Mouse (Mus musculus): ENCODE measurements around the gene Ankrd44. TPM values are rescaled to one million over a fixed set of nuclear protein-coding genes. Genes with fewer than 3 reads are reported as not detected.

Ankrd44 gene
- polyA plus RNA-seq, 1 experiment from 2014 or later: 11.4 TPM

DNA sequence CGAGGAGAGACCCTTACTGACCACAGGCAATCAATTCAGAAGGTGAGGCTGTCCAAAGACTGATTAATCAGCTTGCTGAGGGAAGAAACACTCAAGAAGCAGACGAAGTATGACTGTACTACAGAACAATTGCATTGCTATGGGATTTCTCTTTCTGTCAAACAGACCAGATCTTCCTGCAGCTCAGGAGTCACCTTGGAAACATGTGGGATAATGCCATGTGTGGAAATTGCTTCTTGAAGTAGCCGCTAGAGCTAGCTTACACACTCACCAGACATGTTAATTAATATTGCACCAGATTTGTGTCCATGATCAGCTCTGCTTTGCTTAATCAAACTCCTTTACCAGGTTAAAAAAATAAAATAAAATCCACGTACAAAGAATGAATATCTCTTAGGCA, 137.8 kb downstream of the Ankrd44 start:
- H3K9me3 ChIP-seq (replicated peaks; ENCODE audit: control insufficient read depth, low read length): no peaks in the 10 kb centered on the region
- H3K9ac ChIP-seq (ENCODE audit: low read length): no peak overlapping the region
- H3K27ac ChIP-seq (ENCODE audit: low read length): no peak overlapping the region
- no peak for ATAC-seq (replicated peaks; ENCODE audit: extremely low read depth, insufficient read depth, low FRiP score)
- H3K36me3 ChIP-seq (ENCODE audit: control insufficient read depth, insufficient read depth): no peaks in the 10 kb centered on the region
- no peaks in the 10 kb centered on the region for H3K27me3 ChIP-seq (ENCODE audit: control insufficient read depth, insufficient read depth, low read length)
- 58% methylated on average over 4 of the region's 4 CpGs for WGBS
- no peak overlapping the region for H3K4me3 ChIP-seq (ENCODE audit: low read length)
- H3K4me1 ChIP-seq (ENCODE audit: control insufficient read depth, insufficient read depth, low read length): peaks cover 8% of the 10 kb centered on the region
- H3K4me2 ChIP-seq (ENCODE audit: low read depth, low read length): no peak overlapping the region

DNA sequence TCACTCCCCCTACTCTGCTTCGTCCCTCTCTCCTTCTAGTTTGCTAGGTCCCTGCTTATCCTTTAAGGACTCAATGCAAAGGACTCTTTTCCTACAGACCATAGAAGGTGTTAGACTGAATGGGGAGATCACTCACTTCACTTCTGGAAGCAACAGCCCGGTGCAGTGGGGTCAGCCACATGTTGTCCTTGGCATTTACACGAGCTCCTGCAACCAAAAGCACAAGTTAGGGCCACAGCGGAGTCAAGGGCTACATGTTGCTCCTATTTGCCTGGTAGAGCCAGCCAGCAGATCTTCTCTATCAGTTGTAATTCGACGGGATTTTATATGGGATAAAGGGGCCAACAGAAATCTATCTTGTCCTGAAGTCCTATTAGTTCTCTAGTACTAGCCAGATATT, 148.0 kb downstream of the Ankrd44 start:
- Histone ChIP-seq H3K27ac (ENCODE audit: low read length) (no peak overlapping the region), H3K4me1 (ENCODE audit: control insufficient read depth, insufficient read depth, low read length) (0 out of 2 replicates have a peak, but pooled peaks cover 3% of the 10 kb centered on the region), H3K9me3 (replicated peaks; ENCODE audit: control insufficient read depth, low read length) (no peaks in the 10 kb centered on the region), H3K4me3 (ENCODE audit: low read length) (no peak overlapping the region), H3K27me3 (ENCODE audit: control insufficient read depth, insufficient read depth, low read length) (no peaks in the 10 kb centered on the region), H3K36me3 (ENCODE audit: control insufficient read depth, insufficient read depth) (no peaks in the 10 kb centered on the region), H3K9ac (ENCODE audit: low read length) (no peak overlapping the region), H3K4me2 (ENCODE audit: low read depth, low read length) (no peak overlapping the region)
- 92% methylated on average over 6 of the region's 6 CpGs for whole genome bisulfite sequencing
- no peak for ATAC-seq (replicated peaks; ENCODE audit: extremely low read depth, insufficient read depth, low FRiP score)

GRCm38 (mm10) chr1:54777104-54777503, 149.1 kb downstream of the Ankrd44 start:
- WGBS: 32% methylated on average over 6 of the region's 6 CpGs
- no peaks in the 10 kb centered on the region for H3K36me3 ChIP-seq (ENCODE audit: control insufficient read depth, insufficient read depth)
- peak; percentile 69; the same call in 1 of the 2 replicates for ATAC-seq (replicated peaks; ENCODE audit: extremely low read depth, insufficient read depth, low FRiP score)

DNA sequence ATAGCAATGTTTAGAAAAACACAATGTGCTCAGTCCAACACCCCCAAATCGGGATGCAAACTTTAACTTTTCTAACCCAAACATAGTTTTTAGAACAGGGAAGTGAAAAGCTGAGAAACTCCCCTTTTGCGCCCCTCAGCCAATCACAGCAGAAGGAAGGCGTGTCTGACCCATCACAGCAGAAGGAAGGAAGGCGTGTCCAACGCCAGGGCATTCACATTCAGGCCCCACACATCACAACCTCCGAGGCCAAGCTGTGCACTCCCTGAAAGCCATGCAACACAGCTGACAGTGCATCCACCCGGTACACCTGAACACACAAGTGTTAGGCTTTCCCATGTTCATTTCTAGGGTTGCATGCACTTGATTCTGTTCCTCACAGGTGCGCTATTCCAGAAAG, 150.1 kb downstream of the Ankrd44 start:
- Histone ChIP-seq H3K9me3 (replicated peaks; ENCODE audit: control insufficient read depth, low read length) (no peaks in the 10 kb centered on the region), H3K9ac (ENCODE audit: low read length) (no peak overlapping the region), H3K27me3 (ENCODE audit: control insufficient read depth, insufficient read depth, low read length) (no peaks in the 10 kb centered on the region), H3K27ac (ENCODE audit: low read length) (no peak overlapping the region), H3K4me3 (ENCODE audit: low read length) (no peak overlapping the region), H3K4me1 (ENCODE audit: control insufficient read depth, insufficient read depth, low read length) (0 out of 2 replicates have a peak, but pooled peaks cover 3% of the 10 kb centered on the region), H3K36me3 (ENCODE audit: control insufficient read depth, insufficient read depth) (no peaks in the 10 kb centered on the region), H3K4me2 (ENCODE audit: low read depth, low read length) (no peak overlapping the region)
- 57% methylated on average over 8 of the region's 8 CpGs for WGBS
- ATAC-seq (replicated peaks; ENCODE audit: extremely low read depth, insufficient read depth, low FRiP score): no peak

More at GRCm38 (mm10) chr1:54777104-54777503, 149.1 kb downstream of the Ankrd44 start:
- Histone ChIP-seq H3K4me1 (ENCODE audit: control insufficient read depth, insufficient read depth, low read length) (0 out of 2 replicates have a peak, but pooled peaks cover 3% of the 10 kb centered on the region), H3K27ac (ENCODE audit: low read length) (no peak overlapping the region), H3K9ac (ENCODE audit: low read length) (no peak overlapping the region), H3K4me3 (ENCODE audit: low read length) (no peak overlapping the region), H3K9me3 (replicated peaks; ENCODE audit: control insufficient read depth, low read length) (no peaks in the 10 kb centered on the region), H3K4me2 (ENCODE audit: low read depth, low read length) (no peak overlapping the region), H3K27me3 (ENCODE audit: control insufficient read depth, insufficient read depth, low read length) (no peaks in the 10 kb centered on the region)

- Histone ChIP-seq H3K4me2 (ENCODE audit: low read depth, low read length) (no peak overlapping the region), H3K9me3 (replicated peaks; ENCODE audit: control insufficient read depth, low read length) (peaks cover 4% of the 10 kb centered on the region; the same call in 1 of the 2 replicates), H3K27ac (ENCODE audit: low read length) (no peak overlapping the region), H3K27me3 (ENCODE audit: control insufficient read depth, insufficient read depth, low read length) (no peaks in the 10 kb centered on the region), H3K4me3 (ENCODE audit: low read length) (no peak overlapping the region), H3K9ac (ENCODE audit: low read length) (no peak overlapping the region), H3K4me1 (ENCODE audit: control insufficient read depth, insufficient read depth, low read length) (0 out of 2 replicates have a peak, but pooled peaks cover 3% of the 10 kb centered on the region), H3K36me3 (ENCODE audit: control insufficient read depth, insufficient read depth) (no peaks in the 10 kb centered on the region)
- WGBS: 89% methylated on average over 5 of the region's 5 CpGs
- ATAC-seq (replicated peaks; ENCODE audit: extremely low read depth, insufficient read depth, low FRiP score): no peak
Measured at GRCm38 (mm10) chr1:54772843-54773242, 153.3 kb downstream of the Ankrd44 start.

- Histone ChIP-seq H3K36me3 (ENCODE audit: control insufficient read depth, insufficient read depth) (no peaks in the 10 kb centered on the region), H3K9ac (ENCODE audit: low read length) (no peak overlapping the region)
- WGBS: 85% methylated on average over 3 of the region's 3 CpGs
Measured at GRCm38 (mm10) chr1:54771471-54771870, 154.7 kb downstream of the Ankrd44 start.

GRCm38 (mm10) chr1:54767221-54767620, 159.0 kb downstream of the Ankrd44 start:
- ATAC-seq (replicated peaks; ENCODE audit: extremely low read depth, insufficient read depth, low FRiP score): no peak
- WGBS: 84% methylated on average over 3 of the region's 3 CpGs

More at GRCm38 (mm10) chr1:54771471-54771870, 154.7 kb downstream of the Ankrd44 start:
- H3K4me2 ChIP-seq (ENCODE audit: low read depth, low read length): no peak overlapping the region
- no peaks in the 10 kb centered on the region for H3K27me3 ChIP-seq (ENCODE audit: control insufficient read depth, insufficient read depth, low read length)
- peaks cover 4% of the 10 kb centered on the region; the same call in 1 of the 2 replicates for H3K9me3 ChIP-seq (replicated peaks; ENCODE audit: control insufficient read depth, low read length)
- no peaks in the 10 kb centered on the region for H3K4me1 ChIP-seq (ENCODE audit: control insufficient read depth, insufficient read depth, low read length)
- no peak for ATAC-seq (replicated peaks; ENCODE audit: extremely low read depth, insufficient read depth, low FRiP score)
- H3K27ac ChIP-seq (ENCODE audit: low read length): no peak overlapping the region
- H3K4me3 ChIP-seq (ENCODE audit: low read length): no peak overlapping the region

GRCm38 (mm10) chr1:54765632-54766238, 160.5 kb downstream of the Ankrd44 start:
- ATAC-seq (replicated peaks; ENCODE audit: extremely low read depth, insufficient read depth, low FRiP score): no peak
- Histone ChIP-seq H3K9ac (ENCODE audit: low read length) (no peak overlapping the region), H3K27ac (ENCODE audit: low read length) (no peak overlapping the region), H3K27me3 (ENCODE audit: control insufficient read depth, insufficient read depth, low read length) (no peaks in the 10 kb centered on the region), H3K4me3 (ENCODE audit: low read length) (no peak overlapping the region), H3K9me3 (replicated peaks; ENCODE audit: control insufficient read depth, low read length) (peaks cover 2% of the 10 kb centered on the region; the same call in 1 of the 2 replicates), H3K4me2 (ENCODE audit: low read depth, low read length) (no peak overlapping the region), H3K36me3 (ENCODE audit: control insufficient read depth, insufficient read depth) (peaks cover 6% of the 10 kb centered on the region; the same call in 1 of the 2 replicates), H3K4me1 (ENCODE audit: control insufficient read depth, insufficient read depth, low read length) (no peaks in the 10 kb centered on the region)
- 75% methylated on average over 2 of the region's 2 CpGs for WGBS

More at GRCm38 (mm10) chr1:54767221-54767620, 159.0 kb downstream of the Ankrd44 start:
- Histone ChIP-seq H3K36me3 (ENCODE audit: control insufficient read depth, insufficient read depth) (peaks cover 1% of the 10 kb centered on the region; the same call in 1 of the 2 replicates), H3K27me3 (ENCODE audit: control insufficient read depth, insufficient read depth, low read length) (no peaks in the 10 kb centered on the region), H3K4me2 (ENCODE audit: low read depth, low read length) (no peak overlapping the region), H3K27ac (ENCODE audit: low read length) (no peak overlapping the region), H3K9me3 (replicated peaks; ENCODE audit: control insufficient read depth, low read length) (peaks cover 4% of the 10 kb centered on the region; the same call in 1 of the 2 replicates), H3K9ac (ENCODE audit: low read length) (no peak overlapping the region), H3K4me1 (ENCODE audit: control insufficient read depth, insufficient read depth, low read length) (no peaks in the 10 kb centered on the region), H3K4me3 (ENCODE audit: low read length) (no peak overlapping the region)

DNA sequence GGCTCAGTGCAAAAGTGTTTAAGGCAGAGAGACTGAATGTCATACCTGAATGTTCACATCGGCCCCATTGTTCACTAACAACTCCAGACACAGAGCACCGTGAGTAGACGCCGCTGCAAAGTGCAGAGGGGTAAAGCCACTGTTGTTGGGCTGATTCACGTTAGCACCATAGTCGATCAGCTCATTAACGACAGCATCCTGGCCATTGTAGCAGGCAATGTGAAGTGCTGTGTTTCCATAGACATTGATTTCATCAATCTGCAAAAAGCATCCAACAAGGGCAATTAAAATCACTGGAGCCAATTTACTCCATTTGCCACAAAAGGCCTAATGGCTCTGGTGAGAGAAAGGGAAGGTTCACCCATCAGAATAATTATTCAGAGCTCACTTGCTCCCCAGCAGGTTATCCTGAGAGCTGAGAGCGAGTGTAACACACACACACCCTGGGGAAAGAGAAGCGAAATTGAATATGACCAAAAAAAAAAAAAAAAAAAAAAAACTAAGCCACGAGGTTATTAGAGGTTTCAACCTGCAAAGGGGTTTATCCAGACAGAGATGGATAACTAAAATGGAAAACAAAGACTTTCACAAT, 163.9 kb downstream of the Ankrd44 start:
- H3K27ac ChIP-seq (ENCODE audit: low read length): no peak overlapping the region
- no peak overlapping the region for H3K4me3 ChIP-seq (ENCODE audit: low read length)
- no peak overlapping the region for H3K9ac ChIP-seq (ENCODE audit: low read length)
- 87% methylated on average over 10 of the region's 10 CpGs for WGBS
- peaks cover 6% of the 10 kb centered on the region; the same call in 1 of the 2 replicates for H3K36me3 ChIP-seq (ENCODE audit: control insufficient read depth, insufficient read depth)
- H3K9me3 ChIP-seq (replicated peaks; ENCODE audit: control insufficient read depth, low read length): no peaks in the 10 kb centered on the region
- H3K4me2 ChIP-seq (ENCODE audit: low read depth, low read length): no peak overlapping the region
- H3K27me3 ChIP-seq (ENCODE audit: control insufficient read depth, insufficient read depth, low read length): no peaks in the 10 kb centered on the region
- no peak for ATAC-seq (replicated peaks; ENCODE audit: extremely low read depth, insufficient read depth, low FRiP score)
- no peaks in the 10 kb centered on the region for H3K4me1 ChIP-seq (ENCODE audit: control insufficient read depth, insufficient read depth, low read length)

All from heart, embryonic 16.5 days (tissue).